Mouse (Mus musculus) brown adipose tissue, adult 24 weeks (tissue): ENCODE data around the gene Psd. TPM values are rescaled to one million over a fixed set of nuclear protein-coding genes. Genes with fewer than 3 reads are reported as not detected.

Experiments
- H3K27ac ChIP-seq: fragments of 200-500 bp; replicated peaks from 2 replicates; pipeline ENCODE4 v1.5.1; 2012; ENCODE audit warnings: low read depth, mild to moderate bottlenecking, low read length
- H3K4me1 ChIP-seq: fragments of 200-500 bp; 2 replicates; pipeline ENCODE4 v1.6.1; 2012; ENCODE audit warnings: low read length, mixed read lengths; ENCODE audit not compliant: control insufficient read depth, insufficient read depth, insufficient read length
- H3K4me3 ChIP-seq: fragments of 200-500 bp; 2 replicates; pipeline ENCODE4 v1.5.1; 2012; ENCODE audit warnings: low read depth, mild to moderate bottlenecking, low read length, moderate library complexity; ENCODE audit not compliant: insufficient read depth
- polyA plus RNA-seq: library from polyadenylated mRNA; stranded (reverse); fragments of >200 nt; gene quantifications from 2 replicates; pipeline ENCODE4 v1.2.4, GENCODE M21; 2012; ENCODE audit not compliant: missing spikeins, insufficient read depth, insufficient read length

The Psd gene
- polyA plus RNA-seq: 1.4 TPM in 1 of 2 replicates, not detected in the other

DNA sequence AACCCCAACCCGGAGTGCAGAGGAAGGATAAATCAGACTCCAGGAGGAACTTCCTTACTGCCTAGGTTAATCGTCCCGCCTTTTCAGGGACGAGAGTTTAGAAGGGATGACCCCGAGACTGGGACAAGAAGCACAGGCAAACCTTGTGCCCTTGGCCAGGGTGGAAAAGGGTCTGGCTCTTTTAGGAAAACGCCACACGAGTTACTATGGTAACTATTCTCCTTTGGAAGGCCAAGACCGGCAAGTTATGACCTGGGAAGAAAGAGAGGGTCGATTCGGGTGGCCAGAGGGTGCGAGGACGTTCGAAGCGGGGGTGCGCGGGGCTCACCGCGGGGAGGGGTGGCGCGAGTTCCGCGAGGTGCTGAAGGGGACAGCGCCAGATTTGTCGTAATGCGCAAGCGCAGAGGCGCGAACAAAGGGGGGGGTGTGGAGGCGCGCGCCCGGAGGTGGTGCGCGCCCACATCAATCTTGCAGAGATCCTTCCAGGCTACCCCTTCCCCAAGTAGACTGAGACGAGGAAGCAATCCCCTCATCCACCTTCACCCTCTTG is at the start of gene Psd:
Psd (minus strand) TSS at position 401 of the 550 bp plus-strand sequence.
- Histone ChIP-seq H3K27ac (0 out of 2 replicates have a peak within 1 kb of the TSS, but pooled peaks have one; percentile 6), H3K4me1 (peaks cover 7% of the 10 kb centered on the region; the same call in 1 of the 2 replicates), H3K4me3 (peak within 1 kb of the TSS; percentile 75)

DNA sequence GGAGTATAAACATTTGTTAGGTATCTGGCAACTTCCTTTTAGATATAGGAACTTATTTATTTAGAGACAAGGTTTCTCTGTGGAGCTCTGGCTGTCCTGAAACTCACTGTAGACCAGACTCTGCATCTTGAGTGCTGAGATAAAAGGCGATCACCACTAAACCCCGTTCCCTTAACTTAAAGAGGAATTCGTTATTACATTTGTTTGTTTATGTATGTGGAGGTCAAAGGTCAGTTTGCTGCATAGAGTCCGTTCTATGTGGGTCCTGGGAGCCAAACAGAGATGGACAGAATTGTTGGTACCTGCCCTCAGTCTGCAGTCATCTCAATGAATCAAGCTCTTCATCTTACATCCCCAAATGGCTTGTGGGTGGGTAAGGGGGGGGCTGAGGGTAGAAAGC is 48.9 kb upstream of the Psd start:
- Histone ChIP-seq H3K27ac (no peak overlapping the region), H3K4me1 (no peaks in the 10 kb centered on the region), H3K4me3 (no peak overlapping the region)

DNA sequence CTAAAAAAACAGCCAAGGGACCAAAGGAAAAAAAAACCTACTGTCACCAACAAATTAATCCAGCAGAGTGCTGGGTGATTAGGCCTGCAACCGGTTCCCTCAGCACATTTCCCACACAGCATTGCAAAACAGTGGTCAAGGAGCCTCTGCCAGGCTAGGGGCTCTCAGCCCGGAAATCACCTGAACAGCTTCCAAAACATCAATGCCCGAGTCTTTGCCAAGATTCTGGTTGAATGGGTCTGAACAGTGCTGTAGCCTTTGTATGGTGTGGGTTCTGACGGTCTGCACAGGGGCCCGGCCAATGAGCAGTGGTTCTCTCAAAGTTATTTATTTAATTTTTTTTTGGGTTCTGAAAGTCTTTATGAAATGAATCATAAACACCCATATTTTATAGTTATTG is 48.5 kb upstream of the Psd start:
- H3K27ac ChIP-seq: no peak overlapping the region

DNA sequence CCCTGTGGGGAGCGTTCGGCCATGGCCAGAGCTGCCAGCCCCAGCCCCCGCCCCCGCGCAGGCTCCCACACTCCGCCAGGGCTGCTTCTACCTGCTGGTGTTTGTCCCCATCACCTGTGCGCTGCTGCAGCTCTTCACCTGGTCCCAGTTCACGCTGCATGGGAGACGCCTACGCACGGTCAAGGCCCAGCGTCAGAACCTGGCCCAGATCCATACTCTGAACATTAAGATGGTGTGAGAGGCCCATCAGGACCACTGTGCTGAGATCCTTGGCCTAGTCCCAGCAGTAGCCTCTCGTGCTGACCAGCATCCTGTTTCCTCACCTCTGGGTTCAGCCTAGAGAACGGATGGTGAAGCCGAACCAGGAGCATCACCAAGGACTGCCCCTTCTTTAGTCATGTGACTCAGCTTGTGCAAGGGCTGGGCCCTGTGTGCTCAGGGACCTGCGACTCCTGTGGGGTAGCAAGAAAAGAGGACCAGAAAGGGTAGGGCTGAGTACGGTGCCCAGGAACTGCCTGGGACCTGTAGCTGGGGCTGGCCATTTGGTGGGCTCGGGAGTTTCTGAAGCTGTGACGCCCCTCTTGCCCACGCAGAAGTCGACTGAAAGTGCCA is 47.6 kb upstream of the Psd start:
- Histone ChIP-seq H3K4me3 (no peak overlapping the region), H3K27ac (no peak overlapping the region), H3K4me1 (no peaks in the 10 kb centered on the region)

More for the DNA sequence above, 48.5 kb upstream of the Psd start:
- Histone ChIP-seq H3K4me1 (no peaks in the 10 kb centered on the region), H3K4me3 (no peak overlapping the region)

DNA sequence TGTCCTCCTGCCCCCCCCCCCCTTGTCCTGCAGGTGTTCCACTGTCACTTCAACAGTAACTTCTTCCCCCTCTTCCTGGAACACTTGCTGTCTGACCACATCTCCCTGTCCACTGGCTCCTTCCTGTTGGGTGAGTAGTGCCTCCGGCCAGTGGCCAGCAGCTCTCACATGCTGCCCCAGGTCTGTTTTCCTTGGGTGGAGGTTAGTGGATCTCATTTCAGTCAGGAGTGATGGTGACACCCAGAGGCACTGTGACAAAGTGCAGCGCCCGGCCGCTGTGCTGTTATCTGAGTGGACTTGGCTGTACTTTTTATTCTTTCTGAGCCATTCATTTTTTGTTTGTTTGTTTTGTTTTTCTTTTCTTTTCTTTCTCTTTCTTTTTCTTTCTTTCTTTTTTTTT is 42.2 kb upstream of the Psd start:
- Histone ChIP-seq H3K4me1 (no peaks in the 10 kb centered on the region), H3K4me3 (no peak overlapping the region), H3K27ac (no peak overlapping the region)

DNA sequence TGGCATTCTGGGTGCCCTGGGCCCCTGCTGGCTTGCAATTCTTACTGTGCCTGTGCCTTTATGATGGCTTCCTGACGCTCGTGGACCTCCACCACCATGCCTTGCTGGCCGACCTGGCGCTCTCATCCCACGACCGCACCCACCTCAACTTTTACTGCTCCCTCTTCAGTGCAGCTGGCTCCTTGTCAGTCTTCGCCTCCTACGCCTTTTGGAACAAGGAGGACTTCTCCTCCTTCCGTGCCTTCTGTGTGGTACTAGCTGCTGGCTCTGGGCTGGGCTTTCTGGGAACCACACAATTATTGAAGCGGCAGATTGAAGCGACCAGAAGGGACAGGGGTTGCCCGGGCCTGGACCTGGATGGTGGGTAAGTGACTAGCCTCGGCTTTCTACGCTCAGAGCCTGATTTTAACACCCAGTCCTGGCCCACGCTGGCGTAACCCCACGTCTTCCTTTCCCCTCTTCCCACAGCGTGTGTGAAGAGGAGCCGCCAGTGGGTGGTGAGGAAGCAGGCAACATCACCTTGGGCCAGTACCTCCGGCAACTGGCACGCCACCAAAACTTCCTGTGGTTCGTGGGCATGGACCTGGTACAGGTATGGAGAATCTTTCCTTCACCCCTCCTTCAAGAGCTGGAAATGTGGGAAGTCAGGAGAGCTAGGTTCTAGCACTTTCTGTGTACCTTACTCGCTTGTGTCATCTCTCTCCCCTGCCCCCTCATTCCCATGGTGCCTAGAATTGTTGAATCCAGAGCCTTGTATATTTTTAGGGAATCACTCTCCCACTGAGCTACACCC is 41.0 kb upstream of the Psd start:
- Histone ChIP-seq H3K27ac (no peak overlapping the region), H3K4me1 (0 out of 2 replicates have a peak, but pooled peaks cover 2% of the 10 kb centered on the region), H3K4me3 (no peak overlapping the region)

DNA sequence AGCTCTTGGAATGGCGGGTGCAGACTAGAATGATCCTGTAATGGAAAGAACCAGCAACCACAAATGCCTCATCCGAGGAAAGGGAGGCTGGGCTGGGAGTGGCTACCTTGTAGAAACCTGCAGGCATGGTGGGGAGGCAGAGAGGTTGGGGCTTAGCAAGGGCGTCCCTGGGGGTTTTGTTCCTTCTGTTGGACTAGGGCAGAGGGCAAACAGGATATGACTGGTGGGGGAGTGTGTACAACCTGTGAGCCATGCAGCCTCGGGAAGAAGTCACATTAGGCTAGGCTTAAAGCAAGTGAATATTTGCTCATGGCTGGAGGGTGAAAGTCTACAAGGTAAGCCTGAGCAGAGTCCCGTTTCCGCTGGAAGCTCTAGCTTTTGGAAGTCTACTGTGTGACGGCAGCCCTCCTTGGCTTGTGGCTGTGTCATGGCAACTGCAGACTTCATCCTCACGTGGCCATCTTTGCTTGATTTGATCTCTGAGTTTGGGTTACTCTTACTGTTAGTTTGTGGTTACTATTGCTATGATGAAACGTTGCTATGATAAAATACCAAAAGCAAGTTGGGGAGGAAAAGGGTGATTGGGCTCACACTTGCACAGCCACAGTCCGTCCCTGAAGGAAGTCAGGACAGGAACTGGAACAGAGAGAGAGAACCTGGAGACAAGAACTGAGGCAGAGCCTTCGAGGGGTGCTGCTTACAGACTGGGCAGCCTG is 36.5 kb upstream of the Psd start:
- H3K4me1 ChIP-seq: peaks cover 2% of the 10 kb centered on the region; the same call in 1 of the 2 replicates
- no peak overlapping the region for H3K4me3 ChIP-seq

DNA sequence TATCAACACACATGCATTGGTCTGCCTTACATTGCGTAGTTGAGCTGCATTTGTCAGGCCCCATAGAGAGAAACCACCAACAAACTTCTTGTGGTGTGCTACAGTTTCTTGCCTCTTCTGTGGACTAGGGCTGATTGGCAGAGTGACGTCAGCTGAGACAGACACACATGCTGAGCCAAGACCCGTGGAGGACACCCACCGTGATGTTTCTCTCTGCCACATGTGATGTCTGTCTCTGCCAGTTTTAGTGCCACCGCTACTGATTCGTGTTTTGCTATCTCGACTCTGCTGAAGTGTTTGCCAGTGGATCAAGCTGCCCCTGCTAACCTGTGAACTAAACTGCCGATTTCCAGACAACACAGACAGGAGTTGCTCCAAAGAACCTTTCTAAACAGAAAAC is 35.1 kb upstream of the Psd start:
- Histone ChIP-seq H3K4me1 (peaks cover 7% of the 10 kb centered on the region), H3K4me3 (no peak overlapping the region), H3K27ac (no peak overlapping the region)

More for the DNA sequence above, 36.5 kb upstream of the Psd start:
- H3K27ac ChIP-seq: no peak overlapping the region

DNA sequence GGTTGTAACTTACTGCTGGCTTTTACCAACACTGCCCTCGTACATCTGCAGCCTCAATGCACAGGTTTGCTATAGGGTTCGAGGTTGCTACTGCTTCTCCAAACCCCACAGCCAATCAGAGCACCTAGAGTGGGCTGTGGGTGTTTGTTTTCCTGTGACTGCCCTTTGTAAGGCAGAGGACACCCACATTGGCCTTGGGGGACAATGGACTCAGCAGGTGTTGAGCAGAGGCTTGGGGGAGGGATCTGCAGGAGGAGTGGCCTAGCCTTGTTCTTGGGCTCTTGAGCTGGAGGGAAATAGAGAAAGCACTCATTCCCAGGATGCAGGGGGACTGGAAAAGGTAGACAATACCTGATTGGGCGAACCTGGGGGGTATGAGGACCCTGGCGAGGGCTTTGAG is 31.4 kb upstream of the Psd start:
- Histone ChIP-seq H3K4me1 (peaks cover 5% of the 10 kb centered on the region), H3K27ac (peak overlapping the region; percentile 69), H3K4me3 (peak overlapping the region; percentile 79; the same call in 1 of the 2 replicates)

DNA sequence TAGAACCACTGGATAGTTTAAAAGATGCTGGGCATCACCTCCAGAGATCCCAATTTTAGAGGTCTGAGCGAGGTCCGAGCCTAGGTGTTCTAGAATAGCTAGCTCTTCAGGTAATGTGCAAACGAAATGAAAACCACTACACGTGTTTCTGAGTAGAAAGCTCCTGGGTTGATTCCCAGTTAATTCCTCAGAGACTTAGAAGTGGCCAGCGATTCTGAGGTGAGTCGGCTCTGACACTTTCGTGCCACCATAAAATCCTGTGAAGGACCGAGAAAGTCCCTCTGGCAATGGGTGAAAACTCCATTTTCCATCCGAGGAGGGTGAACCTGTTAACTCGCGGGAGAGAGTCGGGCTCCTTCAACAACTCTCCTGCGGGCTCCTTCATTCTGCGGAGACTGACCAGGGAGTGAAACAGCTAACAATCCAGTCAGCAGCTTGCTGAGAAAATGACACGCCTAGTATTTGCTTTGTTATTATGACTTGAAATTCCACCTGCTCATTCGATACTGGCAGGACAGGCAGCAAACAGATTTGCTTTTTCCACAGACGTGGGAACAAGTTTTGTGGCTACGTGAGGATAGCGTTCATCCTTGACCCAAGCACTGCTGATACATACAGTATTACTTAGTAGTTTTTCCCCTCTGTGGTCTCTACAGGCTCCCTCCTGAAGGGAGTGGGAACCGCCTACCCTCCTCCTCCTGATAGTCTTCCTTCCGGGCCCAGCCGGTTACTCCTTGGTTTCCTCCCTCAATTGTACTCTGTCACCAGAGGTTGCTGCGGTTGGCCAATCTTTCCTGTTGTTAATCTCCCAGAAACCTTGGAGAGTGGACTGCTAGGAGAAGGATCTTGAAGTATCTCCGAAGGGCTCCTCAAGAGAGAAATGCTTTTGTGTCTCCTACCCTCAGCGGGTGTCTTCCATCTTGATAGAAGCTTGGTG is 30.7 kb upstream of the Psd start:
- Histone ChIP-seq H3K4me1 (peaks cover 5% of the 10 kb centered on the region), H3K4me3 (peak overlapping the region; percentile 79), H3K27ac (peak overlapping the region; percentile 69)

DNA sequence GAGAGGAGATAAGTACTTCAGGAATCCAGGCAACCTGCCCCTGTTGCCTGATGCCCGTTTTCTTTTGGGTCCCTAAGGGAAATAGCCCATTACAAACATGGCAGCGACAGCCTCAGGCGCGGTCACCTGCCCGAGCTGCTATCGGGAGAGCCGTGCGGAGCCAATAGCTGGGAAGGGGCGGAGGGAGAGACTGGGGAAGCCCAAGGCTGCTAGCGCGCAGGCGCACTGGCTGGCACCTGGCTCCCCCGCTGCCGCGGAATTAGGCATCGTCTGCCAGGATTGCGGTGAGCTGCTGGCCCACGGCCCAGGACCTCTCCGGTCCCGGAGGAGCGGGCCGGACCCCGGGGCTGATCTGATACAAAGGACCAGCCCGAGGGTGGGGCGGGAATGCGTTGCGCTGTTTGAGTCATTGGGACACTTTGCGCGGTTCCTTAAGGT is 29.8 kb upstream of the Psd start:
- H3K4me3 ChIP-seq: peak overlapping the region; percentile 79
- H3K27ac ChIP-seq: no peak overlapping the region; the same call in 1 of the 2 replicates
- peaks cover 5% of the 10 kb centered on the region for H3K4me1 ChIP-seq

DNA sequence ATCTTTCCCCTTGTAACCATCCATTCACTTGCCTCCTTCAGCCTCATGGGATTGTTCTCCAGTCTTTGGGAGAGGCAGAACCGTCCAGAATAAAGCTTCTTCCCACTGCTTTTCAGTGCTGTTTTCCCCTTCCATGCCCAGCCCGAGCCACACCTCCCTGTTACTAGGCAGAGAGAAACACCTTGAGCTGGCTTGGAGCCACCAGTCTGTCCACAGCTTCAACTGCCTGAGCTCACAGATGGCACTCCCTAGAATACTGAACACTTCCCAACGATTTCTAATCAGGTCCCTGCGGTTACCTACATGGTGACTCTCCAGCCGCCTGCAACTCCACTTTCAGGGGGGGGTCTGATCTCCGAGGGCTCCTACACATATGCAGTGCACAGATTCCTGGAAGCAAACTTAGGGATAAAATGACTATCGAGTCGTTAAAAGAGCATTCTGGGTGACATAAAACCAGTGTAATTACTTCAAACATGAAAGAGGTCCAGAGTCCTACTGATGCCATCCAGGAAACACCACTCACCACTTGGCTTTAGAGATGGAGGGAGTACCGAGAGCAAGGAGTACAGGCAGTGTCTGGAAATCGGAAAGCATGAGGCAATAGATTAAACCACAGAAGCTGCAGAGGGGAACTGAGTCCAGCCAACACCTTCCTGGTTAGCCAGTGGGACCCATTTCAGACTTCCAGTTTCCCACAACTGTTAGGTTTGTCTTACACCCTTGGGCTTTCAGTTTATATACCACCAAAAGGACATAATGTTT is 23.4 kb upstream of the Psd start, which contains the start of gene 2310034G01Rik:
2310034G01Rik (minus strand) TSS at position 135 of the 765 bp plus-strand sequence.
- Histone ChIP-seq H3K27ac (no peak within 1 kb of the TSS), H3K4me1 (no peaks in the 10 kb centered on the region), H3K4me3 (peak within 1 kb of the TSS; percentile 78)

DNA sequence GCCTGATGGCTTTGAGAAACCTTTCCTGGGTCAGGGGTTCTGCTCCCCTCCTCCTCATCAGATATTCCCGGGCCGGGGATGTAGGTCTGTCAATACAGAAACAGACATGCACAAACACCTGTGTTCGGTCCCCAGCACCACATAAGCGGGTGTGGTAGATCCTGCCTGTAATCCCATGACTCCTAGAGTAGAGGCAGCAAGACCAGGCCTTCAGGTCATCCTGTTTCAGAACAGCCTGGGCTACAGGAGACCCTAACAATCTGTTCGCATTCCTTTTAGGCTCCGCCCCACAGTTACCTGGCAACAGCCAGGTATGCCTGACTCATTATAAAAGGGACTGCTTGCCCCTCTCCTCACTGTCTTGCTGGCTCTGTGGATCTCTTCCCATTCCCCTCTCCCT is 22.6 kb upstream of the Psd start:
- no peak overlapping the region for H3K27ac ChIP-seq

More for the DNA sequence above, 22.6 kb upstream of the Psd start:
- no peaks in the 10 kb centered on the region for H3K4me1 ChIP-seq
- H3K4me3 ChIP-seq: peak overlapping the region; percentile 78
